In genomic region chr11:54973481-54974212, GRCm38 (mm10) we compare ENCODE assay signal across 8 mouse cellular contexts. TPM values are rescaled to one million over a fixed set of nuclear protein-coding genes. Genes with fewer than 3 reads are reported as not detected.
DNase-seq lines count a peak whose midpoint lies in the region; ATAC-seq and TF ChIP-seq lines count a peak whose summit lies in the region.

No protein-coding gene starts in this region.

- H3K36me3 ChIP-seq in ES-E14 (ENCODE audit: control insufficient read depth, insufficient read depth, low read length, poor library complexity, severe bottlenecking) (no peaks in the 10 kb centered on the region), myocyte (ENCODE audit: control insufficient read depth, insufficient read depth) (peaks cover 9% of the 10 kb centered on the region)
- peaks cover 11% of the 10 kb centered on the region for H3K36me3 ChIP-seq in embryonic facial prominence, embryonic 15.5 days
- H3K36me3 ChIP-seq in hindbrain, embryonic 11.5 days (ENCODE audit: control insufficient read depth, insufficient read depth, low read length) = no peaks in the 10 kb centered on the region
- no peaks in the 10 kb centered on the region; the same call in 1 of the 2 replicates for H3K36me3 ChIP-seq in liver, adult 2 months (ENCODE audit: control insufficient read depth, insufficient read depth, low read length)

- TF ChIP-seq POLR2A in liver, adult 2 months (IDR thresholded peaks at IDR 0.05; ENCODE audit: extremely low read depth, insufficient read depth, low read length) = no peak
- TF ChIP-seq POLR2A in myocyte (IDR thresholded peaks at IDR 0.05; ENCODE audit: insufficient read length, low read depth) = no peak

- 44% methylated on average over 8 of the region's 8 CpGs for WGBS in embryonic facial prominence, embryonic 15.5 days
- 57% methylated on average over 8 of the region's 8 CpGs for WGBS in hindbrain, embryonic 11.5 days
- WGBS in liver, adult 2 months = 33% methylated on average over 8 of the region's 8 CpGs

- H3ac ChIP-seq in myocyte (ENCODE audit: control insufficient read depth, insufficient read length) = no peak overlapping the region

- peak; percentile 63 to 66 for DNase-seq in B cell, adult 2 months
- no peak for DNase-seq in ES-E14 (ENCODE audit: low read depth, low spot score)
- DNase-seq in hindbrain, embryonic 11.5 days (ENCODE audit: low spot score) = peak; percentile 54
- peak; percentile 29 for DNase-seq in liver, adult 2 months (ENCODE audit: extremely low read depth, low read depth, low spot score)
- DNase-seq in thymus, postnatal 36 days = peak; percentile 80 to 89
- no peak for DNase-seq in cerebellum, adult 9-10 months

- peaks cover 14 to 27% of the 10 kb centered on the region in 2 experiments for H3K4me1 ChIP-seq in ES-E14 (ENCODE audit: control insufficient read depth in 2 of 2, insufficient read depth in 2 of 2, low read length in 2 of 2, poor library complexity in 1 of 2)
- H3K4me1 ChIP-seq in embryonic facial prominence, embryonic 15.5 days = peaks cover 11% of the 10 kb centered on the region
- no peaks in the 10 kb centered on the region; the same call in 1 of the 2 replicates for H3K4me1 ChIP-seq in hindbrain, embryonic 11.5 days (replicated peaks; ENCODE audit: control insufficient read depth, insufficient read depth, low read length)
- peaks cover 9% of the 10 kb centered on the region for H3K4me1 ChIP-seq in liver, adult 2 months (ENCODE audit: control insufficient read depth, insufficient read depth, low read length)

- H3K27me3 ChIP-seq in embryonic facial prominence, embryonic 15.5 days = no peaks in the 10 kb centered on the region
- H3K27me3 ChIP-seq in hindbrain, embryonic 11.5 days (ENCODE audit: control insufficient read depth, insufficient read depth, low read length) = no peaks in the 10 kb centered on the region
- no peaks in the 10 kb centered on the region for H3K27me3 ChIP-seq in liver, adult 2 months (ENCODE audit: control insufficient read depth, insufficient read depth, low read length)
- no peaks in the 10 kb centered on the region for H3K27me3 ChIP-seq in myocyte (ENCODE audit: control insufficient read depth, insufficient read depth, insufficient read length)

- no peaks in the 10 kb centered on the region for H3K79me2 ChIP-seq in liver, adult 2 months (ENCODE audit: control insufficient read depth, insufficient read depth, low read length)
- H3K79me2 ChIP-seq in myocyte (ENCODE audit: control insufficient read depth, insufficient read depth) = no peaks in the 10 kb centered on the region

- H3K4me2 ChIP-seq in embryonic facial prominence, embryonic 15.5 days (replicated peaks) = no peak overlapping the region
- H3K4me2 ChIP-seq in hindbrain, embryonic 11.5 days (replicated peaks; ENCODE audit: low read depth, low read length) = no peak overlapping the region
- peak overlapping the region; percentile 50 for H3K4me2 ChIP-seq in myocyte (ENCODE audit: low read depth)

- no peak overlapping the region; the same call in 1 of the 2 replicates for H3K9ac ChIP-seq in ES-E14 (ENCODE audit: insufficient read depth, low read depth, low read length, poor library complexity, severe bottlenecking)
- no peak overlapping the region for H3K9ac ChIP-seq in embryonic facial prominence, embryonic 15.5 days
- H3K9ac ChIP-seq in hindbrain, embryonic 11.5 days (ENCODE audit: low read depth, low read length) = no peak overlapping the region
- H3K9ac ChIP-seq in liver, adult 2 months (ENCODE audit: low read depth, low read length) = no peak overlapping the region

- in situ Hi-C loops in ES-E14 (cut with MboI; ENCODE audit: low sequenced_read_pairs in 2 of 2, unreplicated experiment in 2 of 2) = no loop called here

- H3K9me3 ChIP-seq in ES-E14 (ENCODE audit: control insufficient read depth, insufficient read depth, low read depth, low read length) = no peaks in the 10 kb centered on the region
- no peaks in the 10 kb centered on the region for H3K9me3 ChIP-seq in embryonic facial prominence, embryonic 15.5 days (replicated peaks)
- no peaks in the 10 kb centered on the region for H3K9me3 ChIP-seq in hindbrain, embryonic 11.5 days (ENCODE audit: control insufficient read depth, low read length)

- ATAC-seq in embryonic facial prominence, embryonic 15.5 days (ENCODE audit: insufficient number of reproducible peaks, low FRiP score, low TSS enrichment, low read depth) = peak; percentile 71; the same call in 1 of the 2 replicates
- ATAC-seq in hindbrain, embryonic 11.5 days (ENCODE audit: low FRiP score) = no peak

- H3K4me3 ChIP-seq in ES-E14 (ENCODE audit: insufficient read depth in 1 of 2, low read depth in 1 of 2, low read length in 2 of 2, poor library complexity in 1 of 2, severe bottlenecking in 1 of 2) = peak overlapping the region in 1 of 2 experiments; percentile 11; a peak in 1 of 4 replicates
- H3K4me3 ChIP-seq in embryonic facial prominence, embryonic 15.5 days (replicated peaks) = no peak overlapping the region
- H3K4me3 ChIP-seq in hindbrain, embryonic 11.5 days (ENCODE audit: low read depth, low read length) = no peak overlapping the region
- H3K4me3 ChIP-seq in liver, adult 2 months (ENCODE audit: insufficient read depth, low read depth, low read length) = no peak overlapping the region
- H3K4me3 ChIP-seq in myocyte = no peak overlapping the region

- peak overlapping the region; percentile 58; the same call in 1 of the 2 replicates for H3K27ac ChIP-seq in ES-E14 (ENCODE audit: insufficient read depth, low read depth, low read length, poor library complexity, severe bottlenecking)
- H3K27ac ChIP-seq in embryonic facial prominence, embryonic 15.5 days (replicated peaks) = 0 out of 2 replicates have a peak overlapping the region, but pooled peaks have one; percentile 22
- H3K27ac ChIP-seq in hindbrain, embryonic 11.5 days (ENCODE audit: low read depth, low read length) = no peak overlapping the region
- peak overlapping the region; percentile 52 for H3K27ac ChIP-seq in liver, adult 2 months (replicated peaks; ENCODE audit: insufficient read depth, low read depth, low read length)

- no peak for TF ChIP-seq CTCF in liver, adult 2 months (IDR thresholded peaks at IDR 0.05; ENCODE audit: low read depth, low read length)

TF ChIP-seq in ES-E14, 5 proteins besides CTCF, POLR2A, EP300 and RAD21:
- TF ChIP-seq HCFC1 (IDR thresholded peaks at IDR 0.05; ENCODE audit: borderline replicate concordance, insufficient read depth, low read length) (no peak), CHD2 (IDR thresholded peaks at IDR 0.05; ENCODE audit: low read depth, low read length) (no peak)

TF ChIP-seq in myocyte, 11 proteins besides CTCF, POLR2A, EP300 and RAD21:
- TF ChIP-seq MYOG (IDR thresholded peaks at IDR 0.05; ENCODE audit: control insufficient read depth in 1 of 3, insufficient read depth in 1 of 3, insufficient read length in 2 of 3, low read depth in 2 of 3) (peak; percentile 63 to 95 (median 68)), TCF12 (IDR thresholded peaks at IDR 0.05; ENCODE audit: insufficient read depth, poor library complexity, severe bottlenecking) (peak; percentile 61), SRF (IDR thresholded peaks at IDR 0.05; ENCODE audit: control insufficient read depth, insufficient read length, low read depth) (no peak), MAX (IDR thresholded peaks at IDR 0.05; ENCODE audit: low read depth) (no peak), MYOD1 (IDR thresholded peaks at IDR 0.05; ENCODE audit: control insufficient read depth in 1 of 3, insufficient read length in 2 of 3, low read depth in 2 of 3) (peak; percentile 67 to 96 (median 86)), CEBPB (IDR thresholded peaks at IDR 0.05; ENCODE audit: insufficient read depth, poor library complexity, severe bottlenecking) (no peak), REST (IDR thresholded peaks at IDR 0.05; ENCODE audit: insufficient read depth, insufficient read length) (no peak), TCF3 (IDR thresholded peaks at IDR 0.05; ENCODE audit: insufficient read length, low read depth) (peak; percentile 39), POLR2AphosphoS2 (IDR thresholded peaks at IDR 0.05; ENCODE audit: insufficient read length, low read depth) (no peak), USF1 (IDR thresholded peaks at IDR 0.05; ENCODE audit: low read depth) (no peak), E2F4 (IDR thresholded peaks at IDR 0.05; ENCODE audit: insufficient read depth) (no peak)

RNA-seq across cellular contexts. Expression of gene Tnip1, which starts 10.9 kb away (rescaled TPM):
- 14.3 and 24.9 TPM in 2 replicates for total RNA-seq in ES-E14 (2012; rRNA removed)
- polyA plus RNA-seq in embryonic facial prominence, embryonic 15.5 days (2015; fragmentation: Nextera tagmentation; extraction: Ambion mirVana) = 23.0 and 24.5 TPM in 2 replicates
- 9.8 and 10.3 TPM in 2 replicates for polyA plus RNA-seq in hindbrain, embryonic 11.5 days (2014; fragmentation: Nextera tagmentation; extraction: Ambion mirVana)
- total RNA-seq in liver, adult 2 months (2014; rRNA removed) = 3.0 TPM in 2 replicates
- polyA plus RNA-seq in liver, adult 2 months (2012; rRNA removed) = 7.2 and 8.1 TPM in 2 replicates
- 34.5 TPM for polyA plus RNA-seq in myocyte (2012; fragmentation: generic; extraction: Trizol)

RNA-seq across cellular contexts. Expression of gene Anxa6, which starts 59.6 kb away (rescaled TPM):
- 121 and 125 TPM in 2 replicates for total RNA-seq in ES-E14 (2012; rRNA removed)
- polyA plus RNA-seq in embryonic facial prominence, embryonic 15.5 days (2015; fragmentation: Nextera tagmentation; extraction: Ambion mirVana) = 355 and 382 TPM in 2 replicates
- 90.2 and 91.6 TPM in 2 replicates for polyA plus RNA-seq in hindbrain, embryonic 11.5 days (2014; fragmentation: Nextera tagmentation; extraction: Ambion mirVana)
- 111 and 120 TPM in 2 replicates for total RNA-seq in liver, adult 2 months (2014; rRNA removed)
- polyA plus RNA-seq in liver, adult 2 months (2012; rRNA removed) = 87.5 and 91.3 TPM in 2 replicates
- 722 TPM for polyA plus RNA-seq in myocyte (2012; fragmentation: generic; extraction: Trizol)

Comparison
In these comparisons a context has a peak if more than half of its experiments do, and no peak if none do; other contexts are left out.
1. DNase-seq: peak in B cell, adult 2 months (2 of 2), hindbrain, embryonic 11.5 days (single experiment), liver, adult 2 months (single experiment) and thymus, postnatal 36 days (2 of 2); none in ES-E14 (single experiment) and cerebellum, adult 9-10 months (single experiment).